Mouse (Mus musculus): ENCODE measurements around the gene Pigf.

DNA sequence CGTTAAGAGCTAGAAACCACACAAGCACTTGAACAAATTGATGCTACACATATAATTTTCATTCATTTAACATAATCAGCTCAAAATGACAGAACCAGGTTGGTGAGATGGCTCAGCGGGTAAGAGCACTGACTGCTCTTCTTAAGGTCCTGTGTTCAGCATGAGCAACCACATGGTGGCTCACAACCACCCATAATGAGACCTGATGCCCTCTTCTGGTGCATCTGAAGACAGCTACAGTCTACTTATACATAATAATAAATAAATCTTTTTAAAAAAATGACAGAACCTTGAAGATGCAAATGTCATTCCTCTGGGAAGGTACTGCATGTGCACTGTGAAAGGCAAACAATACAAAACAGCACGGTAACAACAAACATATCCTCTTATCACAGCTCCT lies 16.3 kb downstream of the Pigf start:
- no peak for TF ChIP-seq CTCF (IDR thresholded peaks at IDR 0.05; ENCODE audit: borderline replicate concordance, insufficient read depth, low read length)
- no peak for TF ChIP-seq POLR2A (IDR thresholded peaks at IDR 0.05; ENCODE audit: low read depth, low read length)

All from embryonic fibroblast, embryonic 13.5 days (primary cell).